Mouse (Mus musculus): Measurements from ENCODE around the gene Abi1. TPM values are rescaled to one million over a fixed set of nuclear protein-coding genes. Genes with fewer than 3 reads are reported as not detected.
A peak's percentile ranks its signal among the peaks of the same experiment; 100 is the strongest.

The Abi1 gene
- polyA plus RNA-seq, 1 experiment from 2014 or later = 51.5 TPM

- ATAC-seq = no peak
- H3K9ac ChIP-seq (replicated peaks; ENCODE audit: low read depth) = no peak overlapping the region
- H3K4me2 ChIP-seq (replicated peaks; ENCODE audit: low read depth, low read length) = no peak overlapping the region
- no peaks in the 10 kb centered on the region for H3K9me3 ChIP-seq (ENCODE audit: low read length)
- no peaks in the 10 kb centered on the region for H3K27me3 ChIP-seq (replicated peaks; ENCODE audit: insufficient read depth, low read length)
- no peak overlapping the region for H3K4me3 ChIP-seq (ENCODE audit: low read depth, low read length)
- no peak for DNase-seq (ENCODE audit: low spot score)
- 75% methylated on average over 3 of the region's 3 CpGs for WGBS
- no peaks in the 10 kb centered on the region; the same call in 1 of the 2 replicates for H3K36me3 ChIP-seq (ENCODE audit: insufficient read depth, low read length)
- TF ChIP-seq EP300 (IDR thresholded peaks at IDR 0.05) (no peak), CTCF (IDR thresholded peaks at IDR 0.05) (no peak)
- no peak overlapping the region for H3K27ac ChIP-seq (ENCODE audit: low read length)
- no peaks in the 10 kb centered on the region for H3K4me1 ChIP-seq (ENCODE audit: insufficient read depth, low read depth, low read length)
Measured at GRCm38 (mm10) chr2:22977387-22977973, 62.6 kb downstream of the Abi1 start.

- DNase-seq (ENCODE audit: low spot score) (no peak), ATAC-seq (no peak)
- Histone ChIP-seq H3K27ac (ENCODE audit: low read length) (no peak overlapping the region), H3K4me2 (replicated peaks; ENCODE audit: low read depth, low read length) (no peak overlapping the region), H3K36me3 (ENCODE audit: insufficient read depth, low read length) (no peaks in the 10 kb centered on the region), H3K9ac (replicated peaks; ENCODE audit: low read depth) (no peak overlapping the region), H3K27me3 (replicated peaks; ENCODE audit: insufficient read depth, low read length) (no peaks in the 10 kb centered on the region), H3K4me3 (ENCODE audit: low read depth, low read length) (no peak overlapping the region), H3K4me1 (ENCODE audit: insufficient read depth, low read depth, low read length) (no peaks in the 10 kb centered on the region), H3K9me3 (ENCODE audit: low read length) (no peaks in the 10 kb centered on the region)
- TF ChIP-seq EP300 (IDR thresholded peaks at IDR 0.05) = no peak
- TF ChIP-seq CTCF (IDR thresholded peaks at IDR 0.05) = no peak
- 67% methylated on average over 3 of the region's 3 CpGs for WGBS
Measured at GRCm38 (mm10) chr2:22962970-22963369, 77.1 kb downstream of the Abi1 start.

- H3K9me3 ChIP-seq (ENCODE audit: low read length) = no peaks in the 10 kb centered on the region
- H3K4me3 ChIP-seq (ENCODE audit: low read depth, low read length) = no peak overlapping the region
- no peak overlapping the region for H3K27ac ChIP-seq (ENCODE audit: low read length)
- no peaks in the 10 kb centered on the region for H3K4me1 ChIP-seq (ENCODE audit: insufficient read depth, low read depth, low read length)
- H3K4me2 ChIP-seq (replicated peaks; ENCODE audit: low read depth, low read length) = no peak overlapping the region
- H3K36me3 ChIP-seq (ENCODE audit: insufficient read depth, low read length) = no peaks in the 10 kb centered on the region
- no peak for DNase-seq (ENCODE audit: low spot score)
- no peaks in the 10 kb centered on the region for H3K27me3 ChIP-seq (replicated peaks; ENCODE audit: insufficient read depth, low read length)
- TF ChIP-seq EP300 (IDR thresholded peaks at IDR 0.05) = no peak
- no peak for TF ChIP-seq CTCF (IDR thresholded peaks at IDR 0.05)
- WGBS = 94% methylated on average over 8 of the region's 8 CpGs
- ATAC-seq = no peak
- no peak overlapping the region for H3K9ac ChIP-seq (replicated peaks; ENCODE audit: low read depth)
Measured at GRCm38 (mm10) chr2:22962242-22962641, 77.8 kb downstream of the Abi1 start.

GRCm38 (mm10) chr2:22961681-22962080, 78.4 kb downstream of the Abi1 start:
- TF ChIP-seq CTCF (IDR thresholded peaks at IDR 0.05) (peak; percentile 34), EP300 (IDR thresholded peaks at IDR 0.05) (no peak)
- Histone ChIP-seq H3K9me3 (ENCODE audit: low read length) (no peaks in the 10 kb centered on the region), H3K36me3 (ENCODE audit: insufficient read depth, low read length) (no peaks in the 10 kb centered on the region), H3K9ac (replicated peaks; ENCODE audit: low read depth) (no peak overlapping the region), H3K27me3 (replicated peaks; ENCODE audit: insufficient read depth, low read length) (no peaks in the 10 kb centered on the region), H3K27ac (ENCODE audit: low read length) (no peak overlapping the region), H3K4me2 (replicated peaks; ENCODE audit: low read depth, low read length) (no peak overlapping the region), H3K4me1 (ENCODE audit: insufficient read depth, low read depth, low read length) (no peaks in the 10 kb centered on the region), H3K4me3 (ENCODE audit: low read depth, low read length) (no peak overlapping the region)
- WGBS = 96% methylated on average over 2 of the region's 2 CpGs
- DNase-seq (ENCODE audit: low spot score) (no peak), ATAC-seq (no peak)

GRCm38 (mm10) chr2:22957415-22957814, 82.6 kb downstream of the Abi1 start:
- H3K4me1 ChIP-seq (ENCODE audit: insufficient read depth, low read depth, low read length) = no peaks in the 10 kb centered on the region
- H3K4me3 ChIP-seq (ENCODE audit: low read depth, low read length) = no peak overlapping the region
- no peaks in the 10 kb centered on the region for H3K27me3 ChIP-seq (replicated peaks; ENCODE audit: insufficient read depth, low read length)
- H3K4me2 ChIP-seq (replicated peaks; ENCODE audit: low read depth, low read length) = no peak overlapping the region
- H3K9ac ChIP-seq (replicated peaks; ENCODE audit: low read depth) = no peak overlapping the region
- no peak overlapping the region for H3K27ac ChIP-seq (ENCODE audit: low read length)
- H3K36me3 ChIP-seq (ENCODE audit: insufficient read depth, low read length) = no peaks in the 10 kb centered on the region
- H3K9me3 ChIP-seq (ENCODE audit: low read length) = no peaks in the 10 kb centered on the region
- no peak for TF ChIP-seq CTCF (IDR thresholded peaks at IDR 0.05)
- TF ChIP-seq EP300 (IDR thresholded peaks at IDR 0.05) = peak; percentile 96
- 79% methylated on average over 1 of the region's 1 CpGs for WGBS
- DNase-seq (ENCODE audit: low spot score) (peak; percentile 41), ATAC-seq (peak; percentile 83)

- H3K27ac ChIP-seq (ENCODE audit: low read length) = no peak overlapping the region
- ATAC-seq (no peak), DNase-seq (ENCODE audit: low spot score) (no peak)
- H3K4me3 ChIP-seq (ENCODE audit: low read depth, low read length) = no peak overlapping the region
- no peak for TF ChIP-seq CTCF (IDR thresholded peaks at IDR 0.05)
- TF ChIP-seq EP300 (IDR thresholded peaks at IDR 0.05) = no peak
- H3K4me1 ChIP-seq (ENCODE audit: insufficient read depth, low read depth, low read length) = no peaks in the 10 kb centered on the region
- no peaks in the 10 kb centered on the region for H3K27me3 ChIP-seq (replicated peaks; ENCODE audit: insufficient read depth, low read length)
- H3K9me3 ChIP-seq (ENCODE audit: low read length) = no peaks in the 10 kb centered on the region
- WGBS = 76% methylated on average over 5 of the region's 5 CpGs
- no peak overlapping the region for H3K4me2 ChIP-seq (replicated peaks; ENCODE audit: low read depth, low read length)
- no peak overlapping the region for H3K9ac ChIP-seq (replicated peaks; ENCODE audit: low read depth)
- H3K36me3 ChIP-seq (ENCODE audit: insufficient read depth, low read length) = no peaks in the 10 kb centered on the region
Measured at GRCm38 (mm10) chr2:22955914-22956313, 84.1 kb downstream of the Abi1 start.

- no peak for TF ChIP-seq CTCF (IDR thresholded peaks at IDR 0.05)
- no peaks in the 10 kb centered on the region for H3K9me3 ChIP-seq (ENCODE audit: low read length)
- no peaks in the 10 kb centered on the region for H3K4me1 ChIP-seq (ENCODE audit: insufficient read depth, low read depth, low read length)
- no peaks in the 10 kb centered on the region for H3K36me3 ChIP-seq (ENCODE audit: insufficient read depth, low read length)
- DNase-seq (ENCODE audit: low spot score) (no peak), ATAC-seq (no peak)
- WGBS = 91% methylated on average over 4 of the region's 4 CpGs
- no peak overlapping the region for H3K4me2 ChIP-seq (replicated peaks; ENCODE audit: low read depth, low read length)
- H3K27me3 ChIP-seq (replicated peaks; ENCODE audit: insufficient read depth, low read length) = no peaks in the 10 kb centered on the region
- no peak overlapping the region for H3K4me3 ChIP-seq (ENCODE audit: low read depth, low read length)
- H3K9ac ChIP-seq (replicated peaks; ENCODE audit: low read depth) = no peak overlapping the region
- no peak overlapping the region for H3K27ac ChIP-seq (ENCODE audit: low read length)
Measured at GRCm38 (mm10) chr2:22954278-22954677, 85.8 kb downstream of the Abi1 start.
